Mouse (Mus musculus) midbrain, embryonic 10.5 days (tissue): ENCODE data around the gene Plppr3. TPM values are rescaled to one million over a fixed set of nuclear protein-coding genes. Genes with fewer than 3 reads are reported as not detected.
A peak's percentile ranks its signal among the peaks of the same experiment; 100 is the strongest.

Experiments used
- DNase-seq: peaks from one replicate; pipeline ENCODE4 v3.0.0-alpha.2; 2017; ENCODE audit warnings: low spot score
- H3K27ac ChIP-seq: fragments of 300-500 bp; sonication (generic); replicated peaks from 2 replicates; pipeline ENCODE4 v1.5.1; 2016; ENCODE audit warnings: mild to moderate bottlenecking
- H3K27me3 ChIP-seq: fragments of 300-500 bp; sonication (generic); 2 replicates; pipeline ENCODE4 v1.6.1; 2016; ENCODE audit warnings: low read depth, mild to moderate bottlenecking; ENCODE audit not compliant: poor library complexity, severe bottlenecking
- H3K36me3 ChIP-seq: fragments of 300-500 bp; sonication (generic); 2 replicates; pipeline ENCODE4 v1.6.1; 2016; ENCODE audit warnings: mild to moderate bottlenecking, moderate library complexity
- H3K4me1 ChIP-seq: fragments of 300-500 bp; sonication (generic); 2 replicates; pipeline ENCODE4 v1.6.1; 2016
- H3K4me3 ChIP-seq: fragments of 300-500 bp; sonication (generic); 2 replicates; pipeline ENCODE4 v1.5.1; 2016; ENCODE audit warnings: mild to moderate bottlenecking, moderate library complexity
- H3K9me3 ChIP-seq: fragments of 300-500 bp; sonication (generic); replicated peaks from 2 replicates; pipeline ENCODE4 v1.6.1; 2016; ENCODE audit warnings: mild to moderate bottlenecking
- WGBS: fragments of 180-500 bp; shearing (Covaris S2); methylation state at CpG from one replicate; pipeline ENCODE4 v1.1.7; 2016; 5-methylcytosine and 5-hydroxymethylcytosine counted together
- polyA plus RNA-seq: library from polyadenylated mRNA; unstranded; fragments of >200 nt; fragmentation: Nextera tagmentation; extraction: Ambion mirVana; gene quantifications from 2 replicates; pipeline ENCODE4 v1.2.1, GENCODE M21; 2016

The Plppr3 gene
- polyA plus RNA-seq, 1 experiment from 2014 or later = 110 TPM

DNA sequence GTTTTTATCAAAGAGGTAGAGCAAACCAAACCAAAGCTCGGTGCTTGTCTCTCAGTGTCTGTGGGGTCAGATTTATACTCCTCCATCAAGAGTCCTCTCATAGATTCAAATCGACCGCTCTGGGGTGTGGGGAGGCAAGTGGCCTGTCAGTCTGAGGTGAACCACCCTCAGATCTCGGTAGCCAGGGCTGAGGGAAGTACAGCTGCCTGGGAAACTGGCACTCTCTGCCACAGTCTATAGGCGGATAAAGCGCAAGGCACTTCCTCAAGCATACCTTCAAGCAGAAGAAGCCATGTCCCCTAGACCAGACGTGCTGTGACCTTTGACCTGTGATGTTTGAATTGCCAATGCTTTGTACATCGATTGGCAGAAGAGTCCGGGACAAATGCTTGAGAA is 41.6 kb downstream of the Plppr3 start:
- no peak overlapping the region for H3K4me3 ChIP-seq
- peaks cover 8% of the 10 kb centered on the region; the same call in 1 of the 2 replicates for H3K27me3 ChIP-seq
- no peaks in the 10 kb centered on the region; the same call in 1 of the 2 replicates for H3K9me3 ChIP-seq
- H3K27ac ChIP-seq = no peak overlapping the region
- peaks cover 2% of the 10 kb centered on the region; the same call in 1 of the 2 replicates for H3K4me1 ChIP-seq
- DNase-seq = no peak
- no peaks in the 10 kb centered on the region for H3K36me3 ChIP-seq
- WGBS = 79% methylated on average over 9 of the region's 9 CpGs

DNA sequence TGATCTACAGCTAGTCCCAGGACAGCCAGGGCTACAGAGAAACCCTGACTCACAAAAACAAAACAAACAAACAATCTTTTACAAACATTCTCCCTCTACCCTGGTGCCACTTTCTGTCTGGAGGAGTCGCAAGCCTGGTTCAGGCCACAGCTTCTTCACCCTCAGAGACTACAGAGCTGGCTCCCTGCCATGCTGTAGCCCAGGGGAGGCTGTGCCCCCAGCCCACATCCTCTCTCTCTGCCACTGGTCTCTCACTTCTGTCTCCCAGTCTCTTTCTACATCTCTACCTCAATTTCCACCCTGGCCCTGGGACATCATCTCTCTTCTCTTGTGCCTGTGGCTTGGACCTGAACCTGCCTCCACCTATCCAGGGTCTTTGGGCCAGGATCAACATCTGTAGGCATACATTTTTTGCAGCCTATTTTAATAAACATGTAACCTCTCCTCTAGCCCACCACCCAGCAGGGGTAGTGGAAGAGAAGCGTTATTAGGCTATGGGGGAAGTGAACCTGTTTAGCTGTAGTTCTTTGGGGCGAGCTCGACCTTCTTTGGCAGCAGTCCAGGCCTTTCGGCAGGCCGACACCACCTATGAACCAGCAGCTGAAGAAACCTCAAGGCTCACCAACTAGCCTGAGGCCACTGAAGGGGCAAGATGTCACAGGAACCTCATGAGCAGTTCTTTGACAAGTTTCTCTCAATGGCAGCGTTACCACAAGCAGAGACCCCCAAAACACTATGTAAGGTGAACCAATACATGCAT is 42.2 kb downstream of the Plppr3 start:
- peaks cover 8% of the 10 kb centered on the region; the same call in 1 of the 2 replicates for H3K27me3 ChIP-seq
- 90% methylated on average over 7 of the region's 7 CpGs for WGBS
- no peaks in the 10 kb centered on the region; the same call in 1 of the 2 replicates for H3K9me3 ChIP-seq
- H3K27ac ChIP-seq = no peak overlapping the region
- H3K4me1 ChIP-seq = peaks cover 2% of the 10 kb centered on the region; the same call in 1 of the 2 replicates
- no peak overlapping the region for H3K4me3 ChIP-seq
- no peak for DNase-seq
- H3K36me3 ChIP-seq = no peaks in the 10 kb centered on the region

DNA sequence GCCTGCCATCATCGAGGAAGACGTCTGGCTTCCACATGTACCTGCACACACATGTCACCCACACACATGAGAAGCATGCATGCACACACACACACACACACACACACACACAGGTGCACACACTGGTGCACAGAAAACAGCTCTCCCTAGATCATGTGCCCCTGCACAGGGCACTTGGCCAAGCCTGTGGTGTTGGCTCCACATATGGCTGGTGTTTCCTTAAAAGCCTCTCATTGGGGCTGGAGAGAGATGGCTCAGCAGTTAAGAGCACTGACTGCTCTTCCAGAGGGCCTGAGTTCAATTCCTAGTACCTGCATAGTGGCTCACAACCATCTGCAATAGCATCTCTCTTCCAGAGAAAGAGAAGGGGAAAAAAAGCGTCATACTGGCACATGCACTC is 42.9 kb downstream of the Plppr3 start:
- no peak overlapping the region for H3K4me3 ChIP-seq
- H3K27me3 ChIP-seq = peaks cover 8% of the 10 kb centered on the region; the same call in 1 of the 2 replicates
- no peak overlapping the region for H3K27ac ChIP-seq
- peaks cover 2% of the 10 kb centered on the region; the same call in 1 of the 2 replicates for H3K4me1 ChIP-seq
- no peak for DNase-seq
- 91% methylated on average over 3 of the region's 3 CpGs for WGBS
- H3K9me3 ChIP-seq = no peaks in the 10 kb centered on the region
- H3K36me3 ChIP-seq = no peaks in the 10 kb centered on the region

DNA sequence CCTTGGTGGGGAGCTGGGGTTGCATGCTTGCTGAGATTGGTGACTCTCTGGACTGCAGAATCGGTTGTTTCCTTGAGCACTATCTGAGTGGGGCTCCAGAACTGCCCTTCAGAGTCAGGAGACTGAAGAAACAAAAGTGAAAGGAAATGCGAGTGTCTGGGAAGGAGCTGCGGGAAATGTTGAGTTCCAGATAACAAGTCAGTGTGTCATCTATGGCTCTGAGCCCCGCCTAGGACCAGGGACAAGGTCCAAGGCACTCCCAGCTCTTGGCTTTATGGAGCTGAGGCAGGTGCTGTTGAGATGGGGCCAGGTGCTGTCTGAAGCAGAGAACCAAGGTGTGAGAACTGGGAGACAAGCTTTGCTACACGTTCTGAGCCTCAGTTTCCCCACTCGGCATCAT is 50.0 kb downstream of the Plppr3 start:
- H3K27me3 ChIP-seq = no peaks in the 10 kb centered on the region
- H3K4me3 ChIP-seq = no peak overlapping the region
- H3K36me3 ChIP-seq = peaks cover 16% of the 10 kb centered on the region
- peaks cover 20% of the 10 kb centered on the region for H3K4me1 ChIP-seq
- no peak for DNase-seq
- H3K27ac ChIP-seq = no peak overlapping the region
- 78% methylated on average over 6 of the region's 6 CpGs for WGBS
- H3K9me3 ChIP-seq = no peaks in the 10 kb centered on the region

DNA sequence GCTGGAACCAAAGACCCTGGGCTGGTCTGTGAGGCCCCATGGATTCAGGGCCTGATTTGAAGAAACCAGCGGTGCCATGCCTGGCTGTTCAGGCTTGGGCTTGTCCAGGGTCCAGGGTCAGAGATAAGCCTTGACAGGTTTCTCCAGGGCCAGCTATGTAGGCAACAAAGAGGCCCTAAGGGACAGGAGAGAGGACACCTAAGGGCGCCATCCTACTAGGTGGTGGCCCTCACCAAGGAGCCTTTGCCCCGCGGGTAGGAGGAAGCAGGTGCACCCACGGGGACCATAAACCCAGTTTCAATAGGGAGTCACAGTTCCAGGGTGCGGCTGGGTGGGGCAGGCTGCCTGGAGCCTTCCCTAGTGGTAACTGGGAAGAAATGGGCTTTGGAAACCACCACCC is 51.4 kb downstream of the Plppr3 start:
- no peaks in the 10 kb centered on the region for H3K9me3 ChIP-seq
- no peak overlapping the region for H3K27ac ChIP-seq
- 81% methylated on average over 6 of the region's 6 CpGs for WGBS
- H3K27me3 ChIP-seq = no peaks in the 10 kb centered on the region
- H3K4me3 ChIP-seq = no peak overlapping the region
- no peak for DNase-seq
- H3K4me1 ChIP-seq = peaks cover 24% of the 10 kb centered on the region
- peaks cover 30% of the 10 kb centered on the region for H3K36me3 ChIP-seq

DNA sequence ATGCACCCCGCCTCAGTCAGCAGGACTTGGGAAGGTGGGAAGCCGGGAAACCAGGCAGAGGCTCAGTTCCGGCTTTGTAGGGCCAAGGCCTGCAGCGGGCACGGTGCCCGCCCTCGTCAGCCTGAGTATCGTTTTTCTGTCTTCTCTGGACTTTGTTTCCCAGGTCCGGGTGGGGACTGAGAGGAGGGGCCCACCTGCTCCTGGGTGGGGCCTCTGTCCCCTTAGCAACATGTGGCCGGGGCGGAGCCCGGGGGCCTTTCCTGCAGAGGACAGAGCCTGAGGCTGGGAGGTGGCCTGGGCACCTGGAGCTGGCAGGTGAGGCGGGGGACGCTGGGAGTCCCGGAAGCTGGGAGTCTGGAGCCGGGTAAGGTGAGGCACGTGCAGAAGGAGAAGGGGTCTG is 52.1 kb downstream of the Plppr3 start:
- WGBS = 40% methylated on average over 17 of the region's 17 CpGs
- H3K36me3 ChIP-seq = peaks cover 31% of the 10 kb centered on the region
- H3K9me3 ChIP-seq = no peaks in the 10 kb centered on the region
- no peaks in the 10 kb centered on the region for H3K27me3 ChIP-seq
- no peak for DNase-seq
- 0 out of 2 replicates have a peak overlapping the region, but pooled peaks have one; percentile 10 for H3K27ac ChIP-seq
- H3K4me1 ChIP-seq = peaks cover 26% of the 10 kb centered on the region
- H3K4me3 ChIP-seq = 0 out of 2 replicates have a peak overlapping the region, but pooled peaks have one; percentile 16

DNA sequence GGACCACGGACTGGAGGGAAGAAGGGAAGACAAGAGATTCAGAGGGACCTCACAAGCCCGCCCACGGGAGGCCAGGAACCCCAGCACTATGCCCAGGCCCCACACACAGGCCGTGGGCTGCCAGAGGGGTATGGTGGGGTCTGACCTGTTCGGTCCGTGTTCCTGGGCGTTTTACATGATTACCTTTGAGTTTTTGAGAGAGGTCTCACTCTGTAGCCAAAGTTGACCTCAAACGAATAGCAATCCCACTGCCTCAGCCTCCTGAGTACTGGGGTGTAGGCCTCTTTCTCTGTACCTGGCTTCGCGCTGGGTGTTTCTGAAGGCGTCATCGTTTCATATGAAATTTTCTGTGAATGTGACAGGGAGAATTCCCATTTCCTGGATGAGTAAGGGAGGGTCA is 52.7 kb downstream of the Plppr3 start:
- H3K36me3 ChIP-seq = peaks cover 35% of the 10 kb centered on the region
- no peak for DNase-seq
- WGBS = 88% methylated on average over 12 of the region's 12 CpGs
- H3K4me3 ChIP-seq = no peak overlapping the region
- peaks cover 26% of the 10 kb centered on the region for H3K4me1 ChIP-seq
- H3K27ac ChIP-seq = no peak overlapping the region
- no peaks in the 10 kb centered on the region for H3K27me3 ChIP-seq
- H3K9me3 ChIP-seq = no peaks in the 10 kb centered on the region

DNA sequence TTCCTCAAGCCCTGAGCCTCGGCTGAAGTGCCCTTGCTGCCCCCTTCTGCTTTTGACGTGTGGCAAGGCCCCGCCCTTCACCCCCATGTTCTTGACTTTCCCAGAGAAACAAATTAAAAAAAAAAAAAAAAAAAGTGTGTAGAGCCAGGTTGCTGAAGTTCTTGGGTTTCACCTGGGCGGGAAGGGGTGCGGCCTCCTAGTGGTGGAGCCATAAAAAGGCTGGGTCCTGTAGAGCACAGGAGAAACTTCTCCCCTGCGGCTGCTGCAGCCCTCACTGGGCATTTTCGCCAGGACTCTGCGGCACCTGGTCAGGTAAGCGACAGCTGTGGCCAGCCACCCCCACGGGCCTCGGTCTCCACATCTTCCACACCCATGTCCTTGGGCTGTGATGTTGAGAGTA is 53.7 kb downstream of the Plppr3 start, which contains the start of gene Misp:
Misp (plus strand) TSS at position 208 of the 400 bp plus-strand sequence.
- Histone ChIP-seq H3K4me1 (peaks cover 26% of the 10 kb centered on the region), H3K9me3 (no peaks in the 10 kb centered on the region), H3K36me3 (peaks cover 44% of the 10 kb centered on the region), H3K27me3 (no peaks in the 10 kb centered on the region), H3K27ac (no peak within 1 kb of the TSS), H3K4me3 (no peak within 1 kb of the TSS)
- no peak for DNase-seq
- 69% methylated on average over 11 of the region's 11 CpGs for WGBS

DNA sequence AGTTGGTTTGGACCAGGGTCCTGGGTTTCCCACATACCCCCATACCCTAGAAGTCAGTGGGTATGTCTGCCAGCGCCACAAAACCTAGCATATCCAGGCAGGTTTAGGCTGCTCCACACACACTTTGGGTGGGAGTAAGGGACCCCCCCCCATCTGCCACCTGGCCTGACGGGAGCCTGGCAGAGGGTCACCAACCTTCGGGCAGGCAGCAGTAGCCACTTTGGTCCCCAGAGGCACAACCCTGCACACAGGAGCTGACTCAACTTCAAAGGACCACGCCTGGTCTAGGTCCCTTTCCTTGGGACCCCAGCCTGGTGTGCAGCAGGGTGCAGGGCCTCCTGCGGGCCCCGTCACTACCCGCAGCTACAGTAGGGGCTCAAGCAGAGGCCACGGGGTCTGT is 54.2 kb downstream of the Plppr3 start:
- DNase-seq = no peak
- Histone ChIP-seq H3K4me1 (peaks cover 26% of the 10 kb centered on the region), H3K27me3 (no peaks in the 10 kb centered on the region), H3K36me3 (peaks cover 49% of the 10 kb centered on the region), H3K4me3 (no peak overlapping the region), H3K9me3 (no peaks in the 10 kb centered on the region), H3K27ac (no peak overlapping the region)
- WGBS = 85% methylated on average over 8 of the region's 8 CpGs

DNA sequence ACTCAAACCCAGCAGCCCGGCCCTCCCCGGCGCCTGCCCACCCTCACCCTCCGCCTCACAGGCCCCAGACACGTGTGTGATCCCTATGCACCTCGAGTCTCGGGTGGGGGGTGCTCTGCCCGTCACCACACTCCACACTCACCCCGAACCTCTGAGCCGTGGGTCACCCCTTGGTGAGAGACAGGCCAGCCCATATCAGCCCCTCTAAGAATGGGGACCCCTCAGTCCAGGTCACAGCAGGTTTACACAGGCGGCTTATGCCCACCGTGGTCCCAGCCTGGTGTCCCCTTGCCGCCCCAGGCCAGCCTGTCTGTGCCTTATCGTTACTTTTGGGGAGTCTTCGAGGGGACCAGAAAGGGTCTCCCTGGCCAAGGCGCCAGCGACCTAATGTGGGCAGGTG is 54.8 kb downstream of the Plppr3 start:
- no peak overlapping the region for H3K4me3 ChIP-seq
- H3K9me3 ChIP-seq = no peaks in the 10 kb centered on the region
- peaks cover 56% of the 10 kb centered on the region for H3K36me3 ChIP-seq
- 94% methylated on average over 17 of the region's 17 CpGs for WGBS
- no peak overlapping the region for H3K27ac ChIP-seq
- H3K27me3 ChIP-seq = no peaks in the 10 kb centered on the region
- no peak for DNase-seq
- peaks cover 26% of the 10 kb centered on the region for H3K4me1 ChIP-seq

DNA sequence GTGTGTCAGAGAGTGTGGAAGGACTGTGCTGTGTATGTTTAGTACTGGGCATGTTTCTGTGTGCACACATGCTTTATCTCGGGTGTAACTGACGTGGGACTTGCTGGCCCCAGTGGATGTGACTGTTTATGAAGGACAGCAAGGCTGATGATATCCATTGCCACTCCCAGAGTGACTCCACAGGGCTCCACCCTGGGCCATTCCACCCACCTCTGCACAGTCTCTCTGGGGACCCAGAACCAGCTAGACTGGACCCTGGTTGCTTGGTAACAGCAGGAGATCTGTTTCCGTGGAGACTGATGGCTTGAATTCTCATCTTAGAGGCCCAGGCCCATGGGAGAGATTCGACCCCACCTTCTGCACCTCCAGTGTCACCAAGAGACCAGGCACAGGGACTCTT is 56.2 kb downstream of the Plppr3 start:
- Histone ChIP-seq H3K27me3 (no peaks in the 10 kb centered on the region), H3K36me3 (peaks cover 60% of the 10 kb centered on the region), H3K4me3 (no peak overlapping the region), H3K27ac (0 out of 2 replicates have a peak overlapping the region, but pooled peaks have one; percentile 10), H3K4me1 (peaks cover 26% of the 10 kb centered on the region), H3K9me3 (no peaks in the 10 kb centered on the region)
- no peak for DNase-seq
- 78% methylated on average over 4 of the region's 4 CpGs for WGBS

DNA sequence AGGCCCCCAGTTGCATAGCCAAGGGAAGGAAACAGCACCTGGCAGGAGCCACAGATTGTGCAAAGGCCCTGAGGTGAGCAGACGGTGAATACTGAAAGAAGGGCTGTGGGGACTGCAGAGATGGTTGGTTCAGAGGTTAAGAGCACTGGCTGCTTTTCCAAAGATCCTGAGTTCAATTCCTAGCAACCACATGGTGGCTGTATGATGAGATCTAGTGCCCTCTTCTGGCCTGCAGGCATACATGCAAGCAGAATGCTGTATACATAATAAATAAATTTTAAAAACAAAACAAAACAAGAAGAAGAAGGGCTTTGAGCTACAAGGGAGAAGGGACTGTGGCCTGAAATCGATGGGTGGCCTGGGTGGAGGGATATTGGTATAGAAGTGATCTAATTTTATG is 57.3 kb downstream of the Plppr3 start:
- DNase-seq = no peak
- 82% methylated on average over 2 of the region's 2 CpGs for WGBS
- Histone ChIP-seq H3K4me1 (peaks cover 18% of the 10 kb centered on the region), H3K27ac (no peak overlapping the region), H3K4me3 (no peak overlapping the region), H3K27me3 (no peaks in the 10 kb centered on the region), H3K36me3 (peaks cover 71% of the 10 kb centered on the region), H3K9me3 (no peaks in the 10 kb centered on the region)

DNA sequence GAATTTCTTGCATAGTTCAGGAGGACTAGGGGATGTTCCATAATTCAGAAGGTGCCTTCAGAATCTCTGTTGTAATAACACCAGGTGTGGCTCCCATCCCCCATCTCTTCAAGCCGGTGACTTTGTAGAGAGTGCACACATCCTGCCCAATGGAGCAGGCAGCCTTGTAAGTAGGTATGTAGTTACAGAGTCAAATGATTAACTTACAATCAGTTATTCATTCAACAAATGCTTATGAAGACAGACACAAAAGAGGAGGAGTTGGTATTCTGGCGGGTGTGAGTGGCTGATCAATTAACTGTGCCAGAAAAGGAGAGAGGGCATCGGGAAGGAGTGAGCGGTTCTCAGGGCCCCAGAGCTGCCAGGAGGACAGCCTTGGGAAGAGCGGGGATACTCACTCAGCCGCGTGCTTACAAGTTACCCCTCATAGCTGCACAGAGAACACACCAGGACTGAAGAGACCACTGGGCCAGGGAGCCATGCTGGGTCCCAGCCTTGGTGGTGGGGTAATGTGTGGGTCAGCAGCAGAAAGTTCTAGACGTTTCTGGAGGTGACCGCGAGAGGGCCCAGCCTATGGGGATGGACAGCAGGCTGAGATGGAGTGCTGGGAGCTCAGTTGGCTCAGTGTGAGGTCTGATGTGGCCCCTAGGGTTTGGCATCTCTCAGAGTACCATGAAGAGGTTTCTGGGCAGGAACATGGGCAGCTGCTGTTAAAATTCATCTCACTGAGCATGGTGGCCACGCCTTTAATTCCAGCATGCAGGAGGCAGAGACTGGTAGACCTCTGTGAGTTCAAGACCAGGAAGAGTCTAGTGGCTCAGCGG is 58.6 kb downstream of the Plppr3 start:
- Histone ChIP-seq H3K4me1 (peaks cover 18% of the 10 kb centered on the region), H3K27ac (no peak overlapping the region), H3K4me3 (no peak overlapping the region), H3K9me3 (no peaks in the 10 kb centered on the region), H3K27me3 (no peaks in the 10 kb centered on the region), H3K36me3 (peaks cover 81% of the 10 kb centered on the region)
- DNase-seq = no peak
- 89% methylated on average over 12 of the region's 12 CpGs for WGBS
